Mouse (Mus musculus): ENCODE data around the gene Emid1.

Gene Emid1

DNA sequence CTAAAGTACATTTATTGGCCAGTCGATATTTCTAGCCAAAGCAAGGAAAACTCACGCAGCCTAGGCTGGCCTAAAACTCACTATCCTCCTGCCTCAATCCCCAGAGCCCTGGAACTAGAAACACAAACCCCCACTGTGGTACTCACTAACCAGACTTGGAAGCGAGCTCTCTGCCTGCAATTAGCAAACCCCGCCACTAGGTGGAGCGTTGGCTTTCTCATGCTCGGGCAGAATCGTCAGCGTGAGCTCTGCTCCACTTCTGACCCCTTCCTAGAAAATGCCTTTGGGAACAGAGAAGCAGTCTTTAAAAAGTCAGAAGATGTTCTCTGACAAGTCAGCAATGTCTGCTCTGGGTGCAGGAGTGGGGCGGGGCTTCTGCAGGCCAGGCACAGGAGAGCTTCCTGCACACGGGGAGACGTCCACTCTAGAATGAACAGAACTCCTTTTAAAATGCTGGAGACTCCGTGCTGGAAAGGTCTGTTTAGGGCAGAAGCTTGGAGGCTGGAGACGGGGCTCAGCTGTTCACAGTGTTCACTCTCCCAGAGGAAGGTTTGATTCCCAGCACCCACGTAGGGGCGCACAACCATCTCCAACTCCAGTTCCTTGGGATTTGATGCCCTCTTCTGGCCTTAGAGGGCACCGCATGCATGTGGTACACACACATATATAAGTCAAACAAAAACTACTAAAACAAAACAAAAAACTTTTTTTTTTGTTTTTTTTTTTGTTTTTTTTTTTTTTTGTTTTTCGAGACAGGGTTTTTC, 8.8 kb upstream of the Emid1 start:
- DNase-seq: peak; percentile 44 to 47

GRCm38 (mm10) chr11:5158056-5158455, 6.0 kb upstream of the Emid1 start:
- no peak for DNase-seq

DNA sequence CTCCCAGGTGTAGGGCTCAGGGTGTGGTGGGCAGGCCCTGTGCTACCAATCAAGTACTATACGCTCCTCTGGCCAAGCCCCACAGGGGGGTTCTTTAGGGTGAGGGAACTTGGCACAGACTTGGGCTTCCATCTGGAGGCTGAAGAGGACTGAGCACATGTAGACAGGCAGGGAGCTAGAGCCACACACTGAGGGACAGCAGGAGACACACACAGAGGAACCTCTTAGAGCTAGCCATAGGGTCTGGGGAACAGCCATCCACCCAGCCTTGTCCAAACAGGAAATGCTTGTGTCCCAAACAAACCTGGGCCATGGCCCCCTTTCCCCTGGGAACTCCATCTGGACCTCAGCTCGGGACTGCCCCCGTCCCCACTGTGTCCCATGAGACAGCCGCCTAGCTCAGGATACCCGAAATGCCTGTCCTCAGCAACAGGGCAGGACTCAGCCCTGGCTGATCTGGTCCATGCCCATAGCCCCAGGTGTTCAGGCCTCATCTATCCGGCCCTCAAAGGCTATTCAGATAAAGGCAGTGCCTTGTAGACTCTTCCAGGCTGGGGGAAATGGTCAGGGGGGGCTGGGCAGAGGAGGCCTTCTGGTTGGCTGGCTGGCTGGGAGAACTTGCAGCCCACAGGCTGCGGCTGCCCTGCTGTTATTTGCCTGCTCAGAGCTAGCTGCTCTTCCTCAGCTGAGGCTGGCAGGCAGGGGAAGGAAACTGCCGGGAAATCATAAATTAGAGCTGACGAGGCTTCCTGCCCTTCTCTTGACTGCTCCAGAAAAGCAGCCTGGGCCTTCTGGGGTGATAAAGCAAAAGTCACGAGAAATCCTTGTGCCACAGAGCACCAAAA, 3.1 kb upstream of the Emid1 start:
- peak; percentile 45 to 46 for DNase-seq

DNA sequence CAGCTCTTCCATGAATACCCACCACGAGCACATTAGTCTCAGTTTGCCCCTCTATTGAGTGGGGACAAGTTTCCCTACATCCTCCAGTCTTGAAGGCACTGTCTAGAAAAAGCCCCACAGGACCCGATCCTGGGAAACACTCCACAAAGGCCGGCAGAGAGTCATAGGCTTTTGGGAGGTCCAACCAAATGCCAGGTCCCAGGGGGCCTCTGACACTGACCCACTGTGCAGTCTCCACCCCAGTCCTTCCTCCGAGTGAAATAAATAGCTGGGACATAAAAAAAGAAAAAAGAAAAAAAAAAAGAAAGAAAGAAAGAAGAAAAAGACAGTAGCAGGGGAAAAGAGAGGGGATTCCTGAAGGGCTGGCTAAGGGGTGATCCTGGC, 818 bp downstream of the Emid1 start:
- no peak for DNase-seq

DNA sequence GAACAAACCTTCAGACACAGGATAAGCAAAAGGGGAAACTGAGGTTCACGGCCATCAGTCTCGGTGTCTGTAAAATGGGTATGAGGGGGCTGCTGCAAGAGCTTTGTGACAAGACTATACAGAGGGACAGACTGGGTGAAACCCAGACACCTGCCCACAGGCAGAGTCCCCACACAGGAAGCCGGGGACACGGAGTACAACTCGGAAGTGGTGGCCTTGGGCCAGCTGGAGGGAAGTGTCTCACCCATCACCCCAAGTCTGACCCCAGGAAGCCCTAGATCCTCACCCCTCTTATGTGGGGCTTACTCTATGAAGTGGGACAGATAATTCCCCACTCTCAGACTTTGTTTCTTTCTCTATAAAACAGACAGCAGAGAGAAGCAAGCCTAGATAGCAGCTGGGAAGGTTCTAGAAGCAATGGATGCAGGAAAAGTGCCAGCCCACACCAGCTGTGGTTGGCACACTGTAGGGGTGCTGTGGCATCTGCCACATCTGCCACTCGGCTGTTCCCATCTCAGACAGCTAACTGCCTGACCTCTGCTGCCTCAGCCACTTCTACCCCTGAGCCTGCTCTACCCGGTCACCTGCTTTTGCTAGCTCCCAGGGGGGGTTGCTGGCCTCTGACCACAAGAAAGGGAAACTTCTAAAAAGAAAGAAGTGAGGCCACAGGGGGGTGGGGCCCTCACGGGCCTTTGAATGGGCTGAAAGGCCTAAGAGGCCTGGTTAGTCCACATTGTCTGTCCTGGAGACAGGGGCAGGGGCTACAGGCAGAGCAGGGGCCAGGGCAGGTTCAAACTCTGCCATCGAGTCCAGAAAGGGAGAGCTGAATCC, 1.4 kb downstream of the Emid1 start:
- DNase-seq: no peak

GRCm38 (mm10) chr11:5149955-5150354, 2.1 kb downstream of the Emid1 start:
- DNase-seq: no peak

DNA sequence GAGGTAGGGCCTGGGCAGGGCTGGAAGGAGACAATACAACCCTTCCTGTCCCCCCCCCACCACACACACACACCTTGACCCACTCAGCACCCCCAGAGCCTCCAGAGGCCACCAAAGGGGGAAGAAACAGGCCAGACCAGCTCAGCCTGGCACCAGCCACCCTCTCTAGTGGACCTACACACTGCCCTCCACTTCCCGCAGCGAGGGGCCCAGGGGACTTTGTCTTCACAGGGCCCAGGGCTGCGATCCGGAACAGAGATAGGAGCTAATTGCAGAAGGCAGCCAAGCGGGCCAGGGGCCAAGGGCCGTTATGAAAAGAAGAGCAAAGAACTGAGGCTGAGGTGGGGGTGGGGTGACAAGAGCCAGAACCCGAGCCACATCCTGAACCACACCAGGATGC, 2.8 kb downstream of the Emid1 start:
- no peak for DNase-seq

DNA sequence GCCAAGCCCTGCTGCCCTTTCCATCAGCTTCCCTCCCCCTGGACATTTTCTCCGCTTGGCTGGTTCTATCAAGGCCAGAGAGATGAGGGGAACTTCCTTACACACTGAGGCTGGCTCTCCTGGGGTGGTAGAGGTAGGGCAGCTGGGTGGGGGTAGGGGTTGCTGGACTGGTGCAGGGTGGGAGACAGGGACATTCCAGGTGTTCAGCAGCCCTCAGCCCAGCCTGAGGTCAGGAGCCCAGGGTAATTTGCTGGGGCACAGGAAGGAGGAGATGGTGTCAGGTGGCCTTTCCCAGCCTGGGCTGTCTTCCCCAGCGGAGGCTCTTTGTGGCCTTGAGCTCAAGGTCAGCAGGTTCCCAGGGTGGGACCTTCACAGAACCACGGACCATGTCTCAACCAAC, 6.5 kb downstream of the Emid1 start:
- no peak for DNase-seq

DNA sequence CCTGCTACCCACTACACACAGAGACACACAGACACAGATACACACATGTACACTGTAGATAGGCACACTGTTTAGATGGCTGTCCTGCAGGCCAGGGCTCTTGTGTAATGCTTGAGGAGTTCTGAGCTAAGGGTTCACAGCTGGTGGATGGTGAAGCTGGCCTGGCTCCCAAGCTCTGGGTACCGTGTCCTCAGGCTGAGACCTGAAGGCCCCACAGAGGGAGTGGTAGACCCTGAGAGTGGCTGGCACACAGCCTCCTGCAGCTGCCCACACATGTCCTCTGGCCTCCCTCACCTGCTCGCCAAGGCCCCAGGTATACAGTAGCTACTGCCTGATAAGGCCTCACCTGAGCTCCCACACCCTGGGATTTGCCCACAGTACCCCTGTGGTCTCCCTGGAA, 10.1 kb downstream of the Emid1 start:
- DNase-seq: no peak

GRCm38 (mm10) chr11:5141252-5141651, 10.8 kb downstream of the Emid1 start:
- no peak for DNase-seq

- peak; percentile 58 to 71 for DNase-seq
Measured at GRCm38 (mm10) chr11:5140619-5141018, 11.4 kb downstream of the Emid1 start.

GRCm38 (mm10) chr11:5139372-5139771, 12.7 kb downstream of the Emid1 start:
- no peak for DNase-seq

- DNase-seq: no peak
Measured at GRCm38 (mm10) chr11:5138642-5139041, 13.4 kb downstream of the Emid1 start.

GRCm38 (mm10) chr11:5135914-5136313, 16.1 kb downstream of the Emid1 start:
- DNase-seq: no peak

DNA sequence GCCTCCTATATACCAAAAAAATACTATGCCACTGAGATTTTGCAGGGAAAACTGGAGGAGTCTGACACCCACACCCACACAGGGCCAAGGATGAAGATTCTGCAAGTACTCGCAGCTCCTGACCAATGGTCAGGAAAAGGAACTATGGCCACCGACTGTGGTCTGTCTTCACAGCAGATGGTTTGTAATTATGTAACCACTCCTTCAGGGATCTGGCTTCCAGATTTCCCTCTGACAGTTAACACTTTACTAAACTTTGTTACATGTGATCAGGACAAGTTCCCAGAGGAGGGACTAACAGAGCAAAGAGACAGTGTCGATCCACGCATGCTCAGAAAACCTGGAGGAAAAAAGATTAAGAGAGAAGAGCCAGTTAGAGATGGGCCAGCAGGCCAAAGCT, 19.3 kb downstream of the Emid1 start:
- DNase-seq: no peak

- no peak for DNase-seq
Measured at GRCm38 (mm10) chr11:5130111-5130665, 21.9 kb downstream of the Emid1 start.

GRCm38 (mm10) chr11:5129035-5129480, 23.0 kb downstream of the Emid1 start:
- DNase-seq: peak in 1 of 2 experiments; percentile 47

GRCm38 (mm10) chr11:5125713-5126112, 26.3 kb downstream of the Emid1 start:
- no peak for DNase-seq

DNA sequence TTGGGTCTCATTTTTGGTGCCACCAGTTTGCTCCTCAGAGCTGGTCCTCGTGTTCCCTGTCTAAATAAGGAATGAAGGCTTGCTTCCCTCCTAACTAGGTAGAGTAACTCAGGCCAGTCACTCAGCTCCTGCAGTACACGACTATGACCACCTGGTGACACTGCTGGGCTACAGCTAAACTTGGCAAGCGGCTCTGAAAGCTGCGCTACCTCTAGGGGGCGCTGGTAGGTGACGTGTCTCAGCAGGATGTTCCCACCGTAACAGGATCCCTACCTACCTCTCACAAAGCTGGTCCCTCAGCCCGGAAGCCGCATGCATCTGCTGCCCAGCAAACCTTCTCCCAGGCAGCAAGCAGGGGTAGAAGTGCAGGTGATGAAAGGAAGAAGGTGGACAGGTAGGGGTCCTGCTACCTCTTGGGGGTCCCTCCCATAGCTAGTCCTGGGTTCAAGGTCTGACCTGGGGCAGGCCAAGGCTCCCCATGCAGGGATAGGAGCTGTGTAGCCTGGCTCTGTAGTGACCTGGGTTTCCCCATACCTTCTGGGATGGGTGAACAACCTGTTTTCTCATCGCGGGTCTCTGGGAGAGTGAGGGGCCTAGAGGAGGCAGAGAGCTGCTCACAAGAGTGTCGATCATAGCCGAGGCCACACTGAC, 37.0 kb downstream of the Emid1 start:
- DNase-seq: peak; percentile 84 to 87

GRCm38 (mm10) chr11:5113645-5114044, 38.4 kb downstream of the Emid1 start:
- no peak for DNase-seq

- no peak for DNase-seq
Measured at GRCm38 (mm10) chr11:5109441-5109840, 42.6 kb downstream of the Emid1 start.

DNA sequence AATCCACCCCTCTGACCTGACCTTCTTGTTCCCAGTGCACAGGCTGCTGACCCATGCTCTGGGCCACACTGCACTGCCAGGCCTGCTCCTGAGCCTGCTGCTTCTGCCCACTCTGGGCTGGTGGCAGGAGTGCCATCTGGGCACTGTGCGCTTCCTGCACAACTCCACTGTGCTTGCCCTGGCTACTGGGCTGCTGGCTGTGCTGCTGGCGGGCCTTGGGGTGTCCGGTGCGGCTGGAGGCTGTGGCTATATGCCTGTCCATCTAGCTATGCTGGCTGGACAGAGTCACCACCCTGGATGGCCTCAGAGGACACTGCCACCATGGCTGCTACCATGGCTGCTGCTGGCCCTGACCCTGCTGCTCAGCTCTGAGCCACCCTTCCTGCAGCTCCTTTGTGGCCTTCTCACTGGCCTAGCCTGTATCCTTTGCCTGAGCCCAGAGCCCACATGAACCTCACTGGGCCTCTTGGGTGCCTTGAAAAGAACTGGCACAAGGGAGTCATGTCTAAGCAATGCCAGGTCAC, 48.0 kb downstream of the Emid1 start:
- no peak for DNase-seq

Measured in cerebellum, postnatal 36 days (tissue).